Mouse (Mus musculus) myocyte (in vitro differentiated cells): Measurements from ENCODE around the gene Olfr1413.

ENCODE experiments used
- CEBPB ChIP-seq: IDR thresholded peaks from 2 replicates; pipeline ENCODE4 v1.6.1; 2011; ENCODE audit warnings: mild to moderate bottlenecking, moderate library complexity; ENCODE audit not compliant: poor library complexity, insufficient read depth, severe bottlenecking
- MAX ChIP-seq: IDR thresholded peaks from one replicate; pipeline ENCODE4 v1.6.1; 2011; ENCODE audit warnings: low read depth, mild to moderate bottlenecking, control low read depth
- MYOD1 ChIP-seq, 3 experiments: IDR thresholded peaks; one replicate each; pipeline ENCODE4 v1.6.1; 2011; ENCODE audit warnings: control low read depth in 2 of 3, low read depth in 2 of 3, mild to moderate bottlenecking in 2 of 3, moderate library complexity in 1 of 3; ENCODE audit not compliant: insufficient read length in 2 of 3, control insufficient read depth in 1 of 3
- MYOG ChIP-seq, 3 experiments: IDR thresholded peaks; one replicate each; pipeline ENCODE4 v1.6.1; 2011; ENCODE audit warnings: control low read depth in 2 of 3, low read depth in 2 of 3, mild to moderate bottlenecking in 2 of 3; ENCODE audit not compliant: insufficient read length in 2 of 3, control insufficient read depth in 1 of 3, insufficient read depth in 1 of 3
- POLR2A ChIP-seq: IDR thresholded peaks from one replicate; pipeline ENCODE4 v1.6.1; 2011; ENCODE audit warnings: low read depth, mild to moderate bottlenecking, control low read depth, moderate library complexity; ENCODE audit not compliant: insufficient read length
- POLR2AphosphoS2 ChIP-seq: IDR thresholded peaks from one replicate; pipeline ENCODE4 v1.6.1; 2011; ENCODE audit warnings: low read depth, control low read depth; ENCODE audit not compliant: insufficient read length
- SRF ChIP-seq: IDR thresholded peaks from one replicate; pipeline ENCODE4 v1.6.1; 2011; ENCODE audit warnings: low read depth; ENCODE audit not compliant: control insufficient read depth, insufficient read length
- TCF12 ChIP-seq: IDR thresholded peaks from one replicate; pipeline ENCODE4 v1.6.1; 2011; ENCODE audit warnings: mild to moderate bottlenecking, control low read depth; ENCODE audit not compliant: poor library complexity, insufficient read depth, severe bottlenecking
- USF1 ChIP-seq: IDR thresholded peaks from one replicate; pipeline ENCODE4 v1.6.1; 2011; ENCODE audit warnings: low read depth, mild to moderate bottlenecking, control low read depth, moderate library complexity

GRCm38 (mm10) chr1:92614516-92614915, 43.4 kb downstream of the Olfr1413 start:
- TF ChIP-seq MYOD1 (IDR thresholded peaks at IDR 0.05; ENCODE audit: control insufficient read depth in 1 of 3, insufficient read length in 2 of 3, low read depth in 2 of 3) (no peak), MAX (no peak), POLR2A (no peak), POLR2AphosphoS2 (no peak), MYOG (IDR thresholded peaks at IDR 0.05; ENCODE audit: control insufficient read depth in 1 of 3, insufficient read depth in 1 of 3, insufficient read length in 2 of 3, low read depth in 2 of 3) (no peak), CEBPB (no peak), USF1 (no peak), SRF (no peak), TCF12 (no peak)
